Mouse (Mus musculus): ENCODE measurements around the gene Tmc2. TPM values are rescaled to one million over a fixed set of nuclear protein-coding genes. Genes with fewer than 3 reads are reported as not detected.

The Tmc2 gene
- total RNA-seq, 1 experiment from 2014 or later: not detected

DNA sequence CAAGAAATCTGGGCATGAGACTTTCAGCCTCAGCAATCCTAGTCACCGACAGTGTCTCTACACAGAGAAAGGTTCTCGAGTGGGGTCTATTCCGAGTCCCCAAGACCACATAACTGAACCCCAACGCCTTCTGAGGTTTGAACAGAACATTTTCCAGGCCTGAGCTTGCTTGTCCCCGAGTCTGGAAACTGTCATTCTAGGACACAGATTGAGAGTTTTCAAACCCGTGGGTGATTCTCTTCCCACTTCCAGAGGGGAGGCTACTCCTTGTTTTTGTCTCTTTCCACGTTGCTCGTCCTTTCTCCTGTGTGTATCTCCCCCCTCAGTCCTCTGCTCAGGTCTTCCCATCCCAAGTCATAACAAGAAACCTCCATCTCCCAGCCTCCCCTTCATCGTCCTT lies 102.6 kb downstream of the Tmc2 start:
- DNase-seq: no peak

GRCm38 (mm10) chr2:130303014-130303413 lies 108.0 kb downstream of the Tmc2 start:
- no peak for DNase-seq

Other genes with a start within 250 kb of the Tmc2 start
- gene Tgm3, start 182.8 kb upstream of the Tmc2 start, total RNA-seq (2021): 0.85 and 1.2 TPM in 2 replicates
- gene Tgm6, start 82.8 kb upstream of the Tmc2 start, total RNA-seq (2021): not detected in 2 replicates
- gene Snrpb, start 15.8 kb upstream of the Tmc2 start, total RNA-seq (2021): 175 and 178 TPM in 2 replicates
- 104 and 124 TPM in 2 replicates for gene Nop56, start 79.2 kb downstream of the Tmc2 start, total RNA-seq (2021)
- 319 and 388 TPM in 2 replicates for gene Idh3b, start 89.4 kb downstream of the Tmc2 start, total RNA-seq (2021)
- gene Ebf4, start 100.0 kb downstream of the Tmc2 start, total RNA-seq (2021): 5.0 and 5.3 TPM in 2 replicates
- gene Cpxm1, start 202.4 kb downstream of the Tmc2 start, total RNA-seq (2021): 3.5 and 4.2 TPM in 2 replicates
- gene Gm28372, start 210.0 kb downstream of the Tmc2 start, total RNA-seq (2021): not detected in 2 replicates
- not detected in 2 replicates for gene 1700020A23Rik, start 210.1 kb downstream of the Tmc2 start, total RNA-seq (2021)
- gene Tmem239, start 211.3 kb downstream of the Tmc2 start, total RNA-seq (2021): not detected in 2 replicates
- 80.9 and 81.9 TPM in 2 replicates for gene Vps16, start 229.1 kb downstream of the Tmc2 start, total RNA-seq (2021)
- 18.9 and 19.9 TPM in 2 replicates for gene Pced1a, start 229.5 kb downstream of the Tmc2 start, total RNA-seq (2021)

All from adrenal gland, postnatal 25 days (tissue).